Mouse (Mus musculus) heart, embryonic 13.5 days (tissue): Measurements from ENCODE around the gene 9930111J21Rik2. TPM values are rescaled to one million over a fixed set of nuclear protein-coding genes. Genes with fewer than 3 reads are reported as not detected.

Experiments
- ATAC-seq: fragments of 200-750 bp; cut with Nextera tagmentation; 2 replicates; pipeline ENCODE4 v1.8.0; 2017; ENCODE audit warnings: moderate TSS enrichment; ENCODE audit not compliant: insufficient number of reproducible peaks, low FRiP score, low TSS enrichment; ENCODE audit errors: extremely low read depth
- H3K27ac ChIP-seq: fragments of 300-500 bp; sonication (generic); replicated peaks from 2 replicates; pipeline ENCODE4 v1.5.1; 2015; ENCODE audit warnings: moderate library complexity, mild to moderate bottlenecking, inconsistent platforms
- H3K27me3 ChIP-seq: fragments of 300-500 bp; sonication (generic); replicated peaks from 2 replicates; pipeline ENCODE4 v1.6.1; 2015; ENCODE audit warnings: mild to moderate bottlenecking, inconsistent platforms
- H3K36me3 ChIP-seq: fragments of 300-500 bp; sonication (generic); 2 replicates; pipeline ENCODE4 v1.6.1; 2015; ENCODE audit warnings: mild to moderate bottlenecking, inconsistent platforms
- H3K4me1 ChIP-seq: fragments of 300-500 bp; sonication (generic); 2 replicates; pipeline ENCODE4 v1.6.1; 2015; ENCODE audit warnings: inconsistent platforms
- H3K4me2 ChIP-seq: fragments of 300-500 bp; sonication (generic); 2 replicates; pipeline ENCODE4 v1.6.1; 2015; ENCODE audit warnings: inconsistent platforms, mild to moderate bottlenecking, moderate library complexity
- H3K4me3 ChIP-seq: fragments of 300-500 bp; sonication (generic); 2 replicates; pipeline ENCODE4 v1.5.1; 2015; ENCODE audit warnings: moderate library complexity, mild to moderate bottlenecking, inconsistent platforms
- H3K9ac ChIP-seq: fragments of 300-500 bp; sonication (generic); 2 replicates; pipeline ENCODE4 v1.6.1; 2015; ENCODE audit warnings: inconsistent platforms, mild to moderate bottlenecking, moderate library complexity
- H3K9me3 ChIP-seq: fragments of 300-500 bp; sonication (generic); 2 replicates; pipeline ENCODE4 v1.6.1; 2016; ENCODE audit warnings: inconsistent platforms
- WGBS: fragments of 180-500 bp; shearing (Covaris S2); methylation state at CpG from one replicate; pipeline ENCODE4 v1.1.7; 2015; ENCODE audit warnings: mixed read lengths; 5-methylcytosine and 5-hydroxymethylcytosine counted together
- polyA plus RNA-seq: library from polyadenylated mRNA; unstranded; fragments of >200 nt; fragmentation: Nextera tagmentation; extraction: Ambion mirVana; gene quantifications from 2 replicates; pipeline ENCODE4 v1.2.1, GENCODE M21; 2015

9930111J21Rik2 gene
- polyA plus RNA-seq, 1 experiment from 2014 or later: 0.78 TPM

- Histone ChIP-seq H3K36me3 (no peaks in the 10 kb centered on the region), H3K4me3 (peak overlapping the region; percentile 26), H3K9me3 (no peaks in the 10 kb centered on the region), H3K27me3 (no peaks in the 10 kb centered on the region), H3K9ac (peak overlapping the region; percentile 40; the same call in 1 of the 2 replicates), H3K4me2 (peak overlapping the region; percentile 67), H3K27ac (0 out of 2 replicates have a peak overlapping the region, but pooled peaks have one; percentile 12), H3K4me1 (peaks cover 8% of the 10 kb centered on the region)
- no peak for ATAC-seq
- 33% methylated on average over 22 of the region's 22 CpGs for WGBS
These were observed 37.0 kb upstream of the 9930111J21Rik2 start for GRCm38 (mm10) chr11:49087830-49088616.

GRCm38 (mm10) chr11:49086858-49087361 lies 35.9 kb upstream of the 9930111J21Rik2 start:
- Histone ChIP-seq H3K27me3 (no peaks in the 10 kb centered on the region), H3K9ac (no peak overlapping the region), H3K4me2 (no peak overlapping the region), H3K36me3 (no peaks in the 10 kb centered on the region), H3K4me1 (peaks cover 8% of the 10 kb centered on the region), H3K4me3 (no peak overlapping the region), H3K9me3 (no peaks in the 10 kb centered on the region), H3K27ac (no peak overlapping the region)
- ATAC-seq: no peak
- 72% methylated on average over 6 of the region's 6 CpGs for WGBS

GRCm38 (mm10) chr11:49084875-49085274 lies 33.8 kb upstream of the 9930111J21Rik2 start:
- H3K27me3 ChIP-seq: no peaks in the 10 kb centered on the region
- H3K36me3 ChIP-seq: no peaks in the 10 kb centered on the region
- H3K27ac ChIP-seq: no peak overlapping the region
- H3K4me1 ChIP-seq: peaks cover 8% of the 10 kb centered on the region
- H3K4me2 ChIP-seq: no peak overlapping the region
- WGBS: 31% methylated on average over 3 of the region's 3 CpGs
- ATAC-seq: no peak
- H3K4me3 ChIP-seq: no peak overlapping the region
- H3K9me3 ChIP-seq: no peaks in the 10 kb centered on the region
- no peak overlapping the region for H3K9ac ChIP-seq

GRCm38 (mm10) chr11:49084385-49084784 lies 33.3 kb upstream of the 9930111J21Rik2 start:
- peaks cover 8% of the 10 kb centered on the region for H3K4me1 ChIP-seq
- H3K4me2 ChIP-seq: no peak overlapping the region
- no peaks in the 10 kb centered on the region for H3K27me3 ChIP-seq
- H3K9ac ChIP-seq: no peak overlapping the region
- no peak for ATAC-seq
- H3K9me3 ChIP-seq: no peaks in the 10 kb centered on the region
- H3K36me3 ChIP-seq: no peaks in the 10 kb centered on the region
- H3K27ac ChIP-seq: no peak overlapping the region
- WGBS: 44% methylated on average over 1 of the region's 1 CpGs
- H3K4me3 ChIP-seq: no peak overlapping the region

- 73% methylated on average over 3 of the region's 3 CpGs for WGBS
- no peaks in the 10 kb centered on the region for H3K27me3 ChIP-seq
- H3K4me1 ChIP-seq: peaks cover 8% of the 10 kb centered on the region
- no peaks in the 10 kb centered on the region for H3K9me3 ChIP-seq
- no peak for ATAC-seq
- H3K27ac ChIP-seq: no peak overlapping the region
- H3K4me2 ChIP-seq: no peak overlapping the region
- no peaks in the 10 kb centered on the region for H3K36me3 ChIP-seq
- H3K9ac ChIP-seq: no peak overlapping the region
- no peak overlapping the region for H3K4me3 ChIP-seq
These were observed 32.8 kb upstream of the 9930111J21Rik2 start for GRCm38 (mm10) chr11:49083808-49084207.

GRCm38 (mm10) chr11:49083146-49083545 lies 32.1 kb upstream of the 9930111J21Rik2 start:
- no peaks in the 10 kb centered on the region for H3K36me3 ChIP-seq
- no peak for ATAC-seq
- 82% methylated on average over 1 of the region's 1 CpGs for WGBS

GRCm38 (mm10) chr11:49081886-49082285 lies 30.8 kb upstream of the 9930111J21Rik2 start:
- Histone ChIP-seq H3K9me3 (no peaks in the 10 kb centered on the region), H3K9ac (no peak overlapping the region), H3K4me2 (no peak overlapping the region), H3K36me3 (no peaks in the 10 kb centered on the region), H3K4me1 (no peaks in the 10 kb centered on the region), H3K4me3 (no peak overlapping the region), H3K27me3 (no peaks in the 10 kb centered on the region), H3K27ac (no peak overlapping the region)
- WGBS: 70% methylated on average over 3 of the region's 3 CpGs
- no peak for ATAC-seq

More at GRCm38 (mm10) chr11:49083146-49083545, 32.1 kb upstream of the 9930111J21Rik2 start:
- Histone ChIP-seq H3K27ac (no peak overlapping the region), H3K4me3 (no peak overlapping the region), H3K4me2 (no peak overlapping the region), H3K9ac (no peak overlapping the region), H3K4me1 (peaks cover 5% of the 10 kb centered on the region), H3K9me3 (no peaks in the 10 kb centered on the region), H3K27me3 (no peaks in the 10 kb centered on the region)

- Histone ChIP-seq H3K27me3 (no peaks in the 10 kb centered on the region), H3K4me1 (no peaks in the 10 kb centered on the region), H3K36me3 (no peaks in the 10 kb centered on the region), H3K4me3 (no peak overlapping the region), H3K4me2 (no peak overlapping the region), H3K27ac (no peak overlapping the region), H3K9me3 (no peaks in the 10 kb centered on the region), H3K9ac (no peak overlapping the region)
- no peak for ATAC-seq
- 76% methylated on average over 4 of the region's 4 CpGs for WGBS
These were observed 30.3 kb upstream of the 9930111J21Rik2 start for GRCm38 (mm10) chr11:49081356-49081755.

- Histone ChIP-seq H3K9ac (no peak overlapping the region), H3K9me3 (no peaks in the 10 kb centered on the region), H3K4me1 (no peaks in the 10 kb centered on the region), H3K4me2 (no peak overlapping the region), H3K27me3 (no peaks in the 10 kb centered on the region), H3K36me3 (no peaks in the 10 kb centered on the region), H3K27ac (no peak overlapping the region), H3K4me3 (no peak overlapping the region)
- 55% methylated on average over 1 of the region's 1 CpGs for WGBS
- ATAC-seq: no peak
These were observed 29.6 kb upstream of the 9930111J21Rik2 start for GRCm38 (mm10) chr11:49080636-49081035.

- H3K36me3 ChIP-seq: no peaks in the 10 kb centered on the region
- no peak overlapping the region for H3K4me3 ChIP-seq
- H3K9ac ChIP-seq: no peak overlapping the region
- H3K27ac ChIP-seq: no peak overlapping the region
- no peaks in the 10 kb centered on the region for H3K27me3 ChIP-seq
- ATAC-seq: no peak
- WGBS: 78% methylated on average over 3 of the region's 3 CpGs
- H3K4me2 ChIP-seq: no peak overlapping the region
- H3K9me3 ChIP-seq: no peaks in the 10 kb centered on the region
- no peaks in the 10 kb centered on the region for H3K4me1 ChIP-seq
These were observed 27.7 kb upstream of the 9930111J21Rik2 start for GRCm38 (mm10) chr11:49078719-49079118.

GRCm38 (mm10) chr11:49077012-49077411 lies 26.0 kb upstream of the 9930111J21Rik2 start:
- no peak for ATAC-seq
- Histone ChIP-seq H3K4me3 (no peak overlapping the region), H3K27ac (no peak overlapping the region), H3K9ac (no peak overlapping the region), H3K27me3 (no peaks in the 10 kb centered on the region), H3K36me3 (no peaks in the 10 kb centered on the region), H3K4me2 (no peak overlapping the region), H3K9me3 (no peaks in the 10 kb centered on the region), H3K4me1 (no peaks in the 10 kb centered on the region)
- 61% methylated on average over 1 of the region's 1 CpGs for WGBS
